Mouse (Mus musculus) lung, embryonic 14.5 days (tissue): Measurements from ENCODE around the gene Prex1. TPM values are rescaled to one million over a fixed set of nuclear protein-coding genes. Genes with fewer than 3 reads are reported as not detected.

ENCODE experiments used
- ATAC-seq: fragments of 200-750 bp; cut with Nextera tagmentation; 2 replicates; pipeline ENCODE4 v1.8.0; 2017; ENCODE audit warnings: mild to moderate bottlenecking, moderate TSS enrichment, moderate library complexity; ENCODE audit not compliant: insufficient read depth
- DNase-seq: peaks from one replicate; pipeline ENCODE4 v3.0.0-alpha.2; 2015
- H3K27ac ChIP-seq: fragments of 300-500 bp; sonication (generic); 2 replicates; pipeline ENCODE4 v1.5.1; 2014; ENCODE audit warnings: low read depth, mild to moderate bottlenecking, moderate library complexity
- H3K27me3 ChIP-seq: fragments of 300-500 bp; sonication (generic); 2 replicates; pipeline ENCODE4 v1.6.1; 2014; ENCODE audit warnings: low read length, control low read depth; ENCODE audit not compliant: insufficient read depth
- H3K36me3 ChIP-seq: fragments of 300-500 bp; sonication (generic); 2 replicates; pipeline ENCODE4 v1.6.1; 2014; ENCODE audit warnings: control low read depth; ENCODE audit not compliant: insufficient read depth
- H3K4me1 ChIP-seq: fragments of 300-500 bp; sonication (generic); 2 replicates; pipeline ENCODE4 v1.6.1; 2014; ENCODE audit warnings: antibody characterized with exemption, control low read depth; ENCODE audit not compliant: insufficient read depth
- H3K4me2 ChIP-seq: fragments of 300-500 bp; sonication (generic); 2 replicates; pipeline ENCODE4 v1.6.1; 2014; ENCODE audit warnings: mild to moderate bottlenecking
- H3K4me3 ChIP-seq: fragments of 300-500 bp; sonication (generic); 2 replicates; pipeline ENCODE4 v1.5.1; 2014; ENCODE audit warnings: low read depth, low read length
- H3K9ac ChIP-seq: fragments of 300-500 bp; sonication (generic); 2 replicates; pipeline ENCODE4 v1.6.1; 2014
- H3K9me3 ChIP-seq: fragments of 300-500 bp; sonication (generic); 2 replicates; pipeline ENCODE4 v1.6.1; 2016; ENCODE audit warnings: low read depth, low read length, control low read depth
- CTCF ChIP-seq: IDR thresholded peaks from 2 replicates; pipeline ENCODE4 v1.5.1; 2016; ENCODE audit warnings: antibody characterized with exemption, low read depth
- WGBS: fragments of 180-500 bp; shearing (Covaris S2); extraction: QIAGEN DNeasy Blood & Tissue Kit; methylation state at CpG from one replicate; pipeline ENCODE4 v1.1.7; 2014; 5-methylcytosine and 5-hydroxymethylcytosine counted together
- polyA plus RNA-seq: library from polyadenylated mRNA; unstranded; fragments of >200 nt; fragmentation: Nextera tagmentation; extraction: Ambion mirVana; gene quantifications from 2 replicates; pipeline ENCODE4 v1.2.1, GENCODE M21; 2014

The Prex1 gene
- polyA plus RNA-seq, 1 experiment from 2014 or later = 12.9 TPM

DNA sequence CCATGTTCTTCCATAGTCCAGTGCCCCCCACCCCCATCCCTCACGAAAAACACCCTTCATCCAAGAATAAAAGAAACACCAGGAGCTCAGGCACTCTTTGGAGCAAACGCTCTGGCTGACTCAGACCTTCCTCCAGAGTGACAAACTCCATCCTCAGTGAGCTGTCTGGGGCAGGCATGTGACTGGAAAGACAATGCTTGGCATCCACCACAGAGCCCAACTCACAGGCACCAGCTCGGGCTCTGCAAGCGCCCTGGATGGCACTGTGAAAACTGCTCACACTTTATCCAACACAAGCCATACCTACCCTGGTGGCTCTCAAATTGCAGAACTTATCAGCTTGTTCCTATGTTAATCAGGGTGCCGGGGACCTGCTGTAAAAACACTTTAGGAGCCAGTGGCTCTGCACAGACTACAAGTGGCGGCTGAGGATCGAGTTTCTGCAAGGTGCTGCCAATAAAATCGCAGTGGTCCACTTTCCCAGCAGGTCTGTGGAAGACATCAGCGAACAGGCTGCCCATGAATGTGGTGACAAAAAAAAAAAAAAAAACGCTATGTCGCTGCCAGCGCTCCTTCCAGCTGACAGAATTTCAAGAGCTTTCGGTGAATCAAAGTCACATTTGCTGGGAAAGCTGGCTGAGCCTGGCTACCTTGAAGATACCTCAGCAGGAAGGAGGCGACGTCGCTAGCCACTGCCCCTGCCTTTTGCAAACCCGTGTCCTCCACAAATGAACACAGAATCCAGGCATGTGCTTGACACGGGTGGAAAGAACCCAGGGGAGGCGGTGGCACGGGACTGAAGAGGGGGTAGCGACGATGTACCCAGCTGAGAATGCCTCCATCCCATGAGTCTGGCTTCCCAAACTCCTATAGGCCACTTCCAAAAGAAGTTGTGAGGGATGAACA, 45.6 kb downstream of the Prex1 start:
- H3K27me3 ChIP-seq = no peaks in the 10 kb centered on the region
- no peak for DNase-seq
- no peaks in the 10 kb centered on the region for H3K9me3 ChIP-seq
- H3K36me3 ChIP-seq = no peaks in the 10 kb centered on the region
- 32% methylated on average over 22 of the region's 22 CpGs for WGBS
- H3K4me3 ChIP-seq = no peak overlapping the region
- TF ChIP-seq CTCF = no peak
- no peak for ATAC-seq
- H3K4me1 ChIP-seq = 0 out of 2 replicates have a peak, but pooled peaks cover 3% of the 10 kb centered on the region
- no peak overlapping the region for H3K4me2 ChIP-seq
- no peak overlapping the region for H3K9ac ChIP-seq
- no peak overlapping the region for H3K27ac ChIP-seq

DNA sequence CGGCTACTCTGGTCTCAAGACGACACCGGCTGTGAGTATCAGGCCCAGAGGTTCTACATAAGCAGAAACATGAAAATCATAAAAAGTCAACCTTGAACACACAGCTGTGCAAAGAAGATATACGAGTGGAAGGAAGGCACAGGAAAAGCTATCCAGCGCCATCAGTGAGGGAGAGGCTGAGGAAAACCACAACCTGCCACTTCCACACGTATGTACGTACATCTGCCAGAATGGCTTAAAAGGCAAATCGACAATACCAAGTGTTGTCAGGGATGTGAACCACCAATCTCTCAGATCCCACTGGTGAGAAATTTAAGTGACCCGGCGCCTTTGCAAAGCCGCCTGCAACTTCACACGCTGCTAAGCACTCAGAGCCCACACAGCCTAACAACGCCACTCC, 47.5 kb downstream of the Prex1 start:
- Histone ChIP-seq H3K9ac (no peak overlapping the region), H3K4me2 (no peak overlapping the region), H3K4me3 (no peak overlapping the region), H3K9me3 (no peaks in the 10 kb centered on the region), H3K27me3 (no peaks in the 10 kb centered on the region), H3K4me1 (0 out of 2 replicates have a peak, but pooled peaks cover under 1% of the 10 kb centered on the region), H3K36me3 (no peaks in the 10 kb centered on the region), H3K27ac (no peak overlapping the region)
- DNase-seq (no peak), ATAC-seq (no peak)
- no peak for TF ChIP-seq CTCF
- 86% methylated on average over 13 of the region's 13 CpGs for WGBS

DNA sequence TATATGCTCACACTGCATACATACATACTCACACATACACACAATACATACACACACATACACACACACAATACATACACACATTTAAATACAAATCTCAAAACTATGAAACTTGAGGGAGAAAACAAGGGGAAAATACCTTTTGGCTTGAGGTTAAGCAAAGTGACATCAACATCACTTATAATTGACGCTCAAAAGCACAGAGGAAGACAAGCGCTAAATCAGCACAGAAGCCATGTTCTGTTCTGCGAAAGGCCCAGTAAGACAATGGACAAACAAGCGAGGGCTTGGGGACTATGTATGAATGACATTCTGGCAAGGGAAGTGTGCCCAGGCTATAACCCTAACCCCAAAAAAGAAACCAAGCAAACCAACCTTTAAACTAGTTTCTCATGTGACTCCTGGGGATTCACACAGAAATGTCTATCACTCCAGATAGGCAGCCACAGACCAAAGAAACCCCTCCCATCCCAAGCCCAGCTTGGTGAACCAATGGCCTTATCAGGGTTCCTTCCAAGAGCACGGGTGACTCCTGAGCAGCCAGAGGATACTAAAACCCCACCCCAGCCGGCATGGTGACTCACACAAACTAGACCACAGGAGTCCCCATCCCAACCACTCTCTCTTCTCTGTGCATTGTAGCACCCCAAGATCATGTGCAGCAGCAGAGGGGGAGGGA, 48.2 kb downstream of the Prex1 start:
- DNase-seq (no peak), ATAC-seq (no peak)
- no peak overlapping the region for H3K4me2 ChIP-seq
- H3K27me3 ChIP-seq = no peaks in the 10 kb centered on the region
- no peak overlapping the region for H3K9ac ChIP-seq
- 73% methylated on average over 6 of the region's 6 CpGs for WGBS
- TF ChIP-seq CTCF = no peak
- no peaks in the 10 kb centered on the region for H3K9me3 ChIP-seq
- H3K27ac ChIP-seq = no peak overlapping the region
- no peaks in the 10 kb centered on the region for H3K36me3 ChIP-seq
- no peaks in the 10 kb centered on the region for H3K4me1 ChIP-seq
- no peak overlapping the region for H3K4me3 ChIP-seq

DNA sequence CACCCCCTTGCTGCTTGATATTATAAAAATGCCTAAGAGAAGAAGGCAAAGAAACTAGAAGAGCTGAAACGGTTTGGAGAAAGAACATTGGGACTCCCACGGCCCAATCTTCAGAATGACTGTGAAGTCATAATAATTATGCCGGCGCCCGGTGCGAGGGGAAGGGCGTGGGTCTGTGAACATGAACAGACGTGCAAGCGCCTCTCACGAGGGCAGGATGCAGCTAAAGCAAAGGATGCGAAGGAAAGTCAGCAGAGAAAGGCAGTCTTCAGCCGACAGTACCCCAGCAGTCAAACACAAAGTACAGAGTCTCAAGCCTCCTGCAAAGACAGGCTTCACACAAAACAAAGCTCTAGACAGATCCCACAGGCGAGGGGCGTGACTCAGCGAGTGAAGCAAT, 49.1 kb downstream of the Prex1 start:
- DNase-seq = no peak
- no peaks in the 10 kb centered on the region for H3K4me1 ChIP-seq
- 82% methylated on average over 15 of the region's 15 CpGs for WGBS

DNA sequence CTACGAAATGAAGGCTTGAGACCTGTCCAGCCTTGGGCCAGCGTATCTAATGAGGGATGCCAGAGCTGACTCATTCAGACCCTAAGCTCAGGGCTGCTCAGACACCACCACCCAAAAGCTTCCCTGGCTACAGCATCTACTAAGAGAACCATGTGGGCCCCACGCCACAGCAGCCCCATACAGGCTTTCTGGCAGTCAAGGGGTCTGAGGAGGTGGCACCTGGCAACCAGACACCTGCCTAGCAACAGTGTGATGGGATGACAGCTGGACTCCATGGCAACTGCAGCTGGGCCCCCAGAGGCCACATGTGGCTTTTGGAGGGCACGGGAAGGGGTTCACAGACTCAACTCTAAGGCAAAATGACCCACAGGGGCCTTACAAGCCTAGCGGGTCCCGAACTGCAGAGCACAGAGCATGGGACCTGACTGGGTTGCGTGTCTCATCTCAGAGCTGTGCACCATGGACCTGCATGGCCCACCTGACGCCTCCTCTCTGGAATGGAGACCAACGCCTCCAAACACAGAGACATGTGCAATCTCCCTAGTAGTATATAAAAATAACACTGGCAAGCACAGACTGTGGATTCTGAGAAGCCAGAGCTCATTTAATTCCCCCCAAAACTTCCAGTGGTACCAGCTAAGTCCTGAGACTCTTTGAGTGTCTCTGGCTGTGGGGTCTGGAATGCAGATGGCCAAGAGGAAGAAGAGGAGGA, 50.2 kb downstream of the Prex1 start:
- Histone ChIP-seq H3K27ac (no peak overlapping the region), H3K4me3 (no peak overlapping the region), H3K4me1 (no peaks in the 10 kb centered on the region), H3K9ac (no peak overlapping the region), H3K36me3 (no peaks in the 10 kb centered on the region), H3K9me3 (no peaks in the 10 kb centered on the region), H3K4me2 (no peak overlapping the region), H3K27me3 (no peaks in the 10 kb centered on the region)
- no peak for ATAC-seq
- no peak for DNase-seq
- 81% methylated on average over 9 of the region's 9 CpGs for WGBS
- TF ChIP-seq CTCF = no peak

More for the DNA sequence above, 49.1 kb downstream of the Prex1 start:
- H3K9me3 ChIP-seq = no peaks in the 10 kb centered on the region
- no peak overlapping the region for H3K4me3 ChIP-seq
- no peak for ATAC-seq
- H3K4me2 ChIP-seq = no peak overlapping the region
- no peaks in the 10 kb centered on the region for H3K36me3 ChIP-seq
- no peak overlapping the region for H3K9ac ChIP-seq
- TF ChIP-seq CTCF = no peak
- no peak overlapping the region for H3K27ac ChIP-seq
- H3K27me3 ChIP-seq = no peaks in the 10 kb centered on the region

DNA sequence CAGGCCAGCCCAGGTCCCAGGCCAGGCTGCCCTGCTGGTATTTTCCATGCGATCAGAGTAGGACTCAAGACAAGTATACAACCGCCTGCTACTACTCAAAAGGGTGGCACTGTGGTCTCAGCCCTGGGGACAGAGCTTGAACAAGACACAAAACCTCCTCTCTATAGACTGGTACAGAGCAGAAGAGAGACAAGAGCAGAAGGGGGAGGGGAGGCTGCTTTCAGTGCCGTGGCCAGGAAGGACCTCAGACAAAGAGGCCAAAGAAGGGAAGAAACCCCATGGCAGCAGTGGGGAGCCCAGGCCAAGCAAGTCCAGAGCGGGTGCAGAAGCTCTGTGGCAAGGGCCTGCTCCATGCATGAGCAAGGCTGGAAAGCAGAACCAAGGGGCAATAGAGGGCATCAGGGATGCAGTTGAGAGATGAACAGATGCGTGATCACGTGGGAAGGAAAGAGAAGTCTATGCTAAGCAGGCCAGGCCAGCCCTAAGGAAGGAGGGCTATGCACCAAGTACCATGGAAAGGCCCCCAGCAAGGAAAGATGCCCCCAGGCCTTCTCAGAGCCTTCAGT, 51.0 kb downstream of the Prex1 start:
- Histone ChIP-seq H3K36me3 (no peaks in the 10 kb centered on the region), H3K27ac (no peak overlapping the region), H3K4me3 (no peak overlapping the region), H3K4me2 (no peak overlapping the region), H3K4me1 (no peaks in the 10 kb centered on the region), H3K27me3 (no peaks in the 10 kb centered on the region), H3K9ac (no peak overlapping the region), H3K9me3 (no peaks in the 10 kb centered on the region)
- no peak for DNase-seq
- TF ChIP-seq CTCF = no peak
- no peak for ATAC-seq
- WGBS = 71% methylated on average over 6 of the region's 6 CpGs

DNA sequence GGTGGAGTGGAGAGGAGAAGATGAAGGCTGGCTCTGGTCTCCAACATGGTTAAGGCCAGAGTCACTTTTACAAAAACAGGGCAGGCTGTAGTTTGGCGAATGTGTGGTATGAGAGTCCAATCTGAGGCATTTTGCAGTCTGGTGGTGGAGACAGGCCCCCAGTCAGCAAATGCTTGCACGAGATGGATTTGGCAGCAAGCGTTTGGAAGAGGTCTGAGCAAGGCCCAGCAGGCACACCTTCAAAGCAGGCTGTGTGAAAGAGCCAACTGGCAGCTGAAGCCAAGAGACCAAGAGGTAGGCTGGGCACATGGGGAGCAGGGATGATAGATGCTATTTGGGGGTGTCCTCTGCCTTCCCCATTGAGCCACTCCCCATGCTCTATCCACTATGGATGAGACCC, 51.7 kb downstream of the Prex1 start:
- Histone ChIP-seq H3K9ac (no peak overlapping the region), H3K27me3 (no peaks in the 10 kb centered on the region), H3K27ac (no peak overlapping the region), H3K4me1 (no peaks in the 10 kb centered on the region), H3K36me3 (no peaks in the 10 kb centered on the region), H3K4me2 (no peak overlapping the region), H3K9me3 (no peaks in the 10 kb centered on the region), H3K4me3 (no peak overlapping the region)
- DNase-seq (no peak), ATAC-seq (no peak)
- WGBS = 70% methylated on average over 3 of the region's 3 CpGs
- TF ChIP-seq CTCF = no peak
